Mouse (Mus musculus) thymus, adult 2 months (tissue): ENCODE measurements around the gene Grik5. TPM values are rescaled to one million over a fixed set of nuclear protein-coding genes. Genes with fewer than 3 reads are reported as not detected.
A peak's percentile ranks its signal among the peaks of the same experiment; 100 is the strongest.

Experiments used
- DNase-seq: peaks from one replicate; pipeline ENCODE4 v3.0.0; 2021
- H3K27ac ChIP-seq: fragments of 200-500 bp; 2 replicates; pipeline ENCODE4 v1.5.1; 2012; ENCODE audit warnings: low read length, control low read depth; ENCODE audit not compliant: control insufficient read depth, insufficient read depth
- H3K27me3 ChIP-seq: fragments of 200-500 bp; 2 replicates; pipeline ENCODE4 v1.6.1; 2012; ENCODE audit warnings: mild to moderate bottlenecking, low read length, moderate library complexity, mixed read lengths; ENCODE audit not compliant: control insufficient read depth, insufficient read depth
- H3K36me3 ChIP-seq: fragments of 200-500 bp; 2 replicates; pipeline ENCODE4 v1.6.1; 2012; ENCODE audit warnings: mild to moderate bottlenecking, low read length, moderate library complexity; ENCODE audit not compliant: control insufficient read depth, insufficient read depth
- H3K4me1 ChIP-seq: fragments of 200-500 bp; replicated peaks from 2 replicates; pipeline ENCODE4 v1.6.1; 2012; ENCODE audit warnings: low read length; ENCODE audit not compliant: control insufficient read depth, insufficient read depth
- H3K4me3 ChIP-seq: fragments of 200-500 bp; 2 replicates; pipeline ENCODE4 v1.5.1; 2012; ENCODE audit warnings: mild to moderate bottlenecking, low read length, control low read depth, moderate library complexity; ENCODE audit not compliant: control insufficient read depth, insufficient read depth
- CTCF ChIP-seq: fragments of 200-500 bp; IDR thresholded peaks from 2 replicates; pipeline ENCODE4 v1.5.1; 2012; ENCODE audit warnings: mild to moderate bottlenecking, control low read depth, low read length, moderate library complexity, borderline replicate concordance; ENCODE audit not compliant: control insufficient read depth, poor library complexity, insufficient read depth; ENCODE audit errors: extremely low read depth
- POLR2A ChIP-seq: fragments of 200-500 bp; IDR thresholded peaks from 2 replicates; pipeline ENCODE4 v1.6.1; 2012; ENCODE audit warnings: mild to moderate bottlenecking, low read length, control low read depth, moderate library complexity; ENCODE audit not compliant: control insufficient read depth, poor library complexity, insufficient read depth; ENCODE audit errors: extremely low read depth
- WGBS: fragments of 180-500 bp; shearing (Covaris S2); methylation state at CpG from one replicate; pipeline ENCODE4 v1.1.7; 2018; 5-methylcytosine and 5-hydroxymethylcytosine counted together
- polyA plus RNA-seq: library from polyadenylated mRNA; depleted of rRNA; stranded (reverse); fragments of >200 nt; gene quantifications from 2 replicates; pipeline ENCODE4 v1.2.3, GENCODE M21; 2012; rRNA removed

The Grik5 gene
- polyA plus RNA-seq, 1 experiment: 19.1 TPM

GRCm38 (mm10) chr7:24964897-24965535 is 107.1 kb downstream of the Grik5 start:
- Histone ChIP-seq H3K4me3 (no peak overlapping the region), H3K4me1 (no peaks in the 10 kb centered on the region), H3K36me3 (no peaks in the 10 kb centered on the region), H3K27ac (no peak overlapping the region), H3K27me3 (no peaks in the 10 kb centered on the region)
- TF ChIP-seq CTCF (no peak), POLR2A (no peak)
- WGBS: 14% methylated on average over 5 of the region's 5 CpGs
- DNase-seq: peak; percentile 81

GRCm38 (mm10) chr7:24964288-24964687 is 107.9 kb downstream of the Grik5 start:
- Histone ChIP-seq H3K36me3 (no peaks in the 10 kb centered on the region), H3K27me3 (no peaks in the 10 kb centered on the region), H3K4me1 (no peaks in the 10 kb centered on the region), H3K4me3 (no peak overlapping the region), H3K27ac (no peak overlapping the region)
- DNase-seq: no peak
- WGBS: 83% methylated on average over 2 of the region's 2 CpGs
- no peak for TF ChIP-seq CTCF
- no peak for TF ChIP-seq POLR2A

Other genes with a start within 250 kb of the Grik5 start
- 6.4 and 6.8 TPM in 2 replicates for gene Gm9844, start 210.1 kb downstream of the Grik5 start, polyA plus RNA-seq
- 0.15 TPM in 1 of 2 replicates, not detected in the other for gene Lypd4, start 202.4 kb downstream of the Grik5 start, polyA plus RNA-seq
- not detected in 2 replicates for gene Dmrtc2, start 202.3 kb downstream of the Grik5 start, polyA plus RNA-seq
- 543 and 698 TPM in 2 replicates for gene Rps19, start 188.0 kb downstream of the Grik5 start, polyA plus RNA-seq
- gene Cd79a, start 175.0 kb downstream of the Grik5 start, polyA plus RNA-seq: 38.2 and 44.0 TPM in 2 replicates
- gene Arhgef1, start 169.4 kb downstream of the Grik5 start, polyA plus RNA-seq: 1,726 and 1,877 TPM in 2 replicates
- gene Gm4881, start 127.9 kb downstream of the Grik5 start, polyA plus RNA-seq: 0.31 TPM in 1 of 2 replicates, not detected in the other
- gene Rabac1, start 99.6 kb downstream of the Grik5 start, polyA plus RNA-seq: 433 and 569 TPM in 2 replicates
- gene Atp1a3, start 66.4 kb downstream of the Grik5 start, polyA plus RNA-seq: 5.6 and 7.1 TPM in 2 replicates
- gene Zfp574, start 221 bp upstream of the Grik5 start, polyA plus RNA-seq: 65.0 and 68.8 TPM in 2 replicates
- 5.6 and 5.7 TPM in 2 replicates for gene Pou2f2, start 107.4 kb upstream of the Grik5 start, polyA plus RNA-seq
- 93.6 and 102 TPM in 2 replicates for gene Dedd2, start 148.3 kb upstream of the Grik5 start, polyA plus RNA-seq
- gene Zfp526, start 149.1 kb upstream of the Grik5 start, polyA plus RNA-seq: 38.2 and 46.5 TPM in 2 replicates
- gene Gsk3a, start 165.5 kb upstream of the Grik5 start, polyA plus RNA-seq: 332 and 343 TPM in 2 replicates
- gene Erf, start 178.4 kb upstream of the Grik5 start, polyA plus RNA-seq: 59.4 and 60.4 TPM in 2 replicates
- 270 and 297 TPM in 2 replicates for gene Cic, start 195.4 kb upstream of the Grik5 start, polyA plus RNA-seq
- 138 and 140 TPM in 2 replicates for gene Pafah1b3, start 225.6 kb upstream of the Grik5 start, polyA plus RNA-seq
- 0.08 TPM in 1 of 2 replicates, not detected in the other for gene Prr19, start 229.1 kb upstream of the Grik5 start, polyA plus RNA-seq
- gene Tmem145, start 233.8 kb upstream of the Grik5 start, polyA plus RNA-seq: 0.08 and 0.13 TPM in 2 replicates
- gene Megf8, start 244.8 kb upstream of the Grik5 start, polyA plus RNA-seq: 11.9 and 14.8 TPM in 2 replicates